Mouse (Mus musculus): Measurements from ENCODE around the gene Nmur1. TPM values are rescaled to one million over a fixed set of nuclear protein-coding genes. Genes with fewer than 3 reads are reported as not detected.
"Not testable (repeated sequence)": the region's sequence is repeated elsewhere in the genome, so short reads cannot be mapped to it uniquely, and the experiment has no call there.

Nmur1 gene
- polyA plus RNA-seq, 1 experiment from 2014 or later = not detected

GRCm38 (mm10) chr1:86343969-86344861 lies 81.8 kb downstream of the Nmur1 start:
- Histone ChIP-seq H3K9ac (ENCODE audit: low read length) (no peak overlapping the region), H3K36me3 (ENCODE audit: control insufficient read depth, insufficient read depth, low read length) (peaks cover 11% of the 10 kb centered on the region; the same call in 1 of the 2 replicates), H3K4me3 (ENCODE audit: low read depth, low read length) (no peak overlapping the region), H3K27ac (ENCODE audit: low read depth, low read length) (no peak overlapping the region), H3K4me1 (replicated peaks; ENCODE audit: control insufficient read depth, insufficient read depth, low read length) (no peaks in the 10 kb centered on the region), H3K4me2 (ENCODE audit: low read depth, low read length, severe bottlenecking) (no peak overlapping the region), H3K9me3 (ENCODE audit: control insufficient read depth, low read length) (no peaks in the 10 kb centered on the region), H3K27me3 (ENCODE audit: control insufficient read depth, insufficient read depth, low read length) (no peaks in the 10 kb centered on the region)
- no peak for DNase-seq (ENCODE audit: low spot score)
- WGBS = 82% methylated on average over 4 of the region's 4 CpGs
- no peak for ATAC-seq (replicated peaks; ENCODE audit: low FRiP score)

DNA sequence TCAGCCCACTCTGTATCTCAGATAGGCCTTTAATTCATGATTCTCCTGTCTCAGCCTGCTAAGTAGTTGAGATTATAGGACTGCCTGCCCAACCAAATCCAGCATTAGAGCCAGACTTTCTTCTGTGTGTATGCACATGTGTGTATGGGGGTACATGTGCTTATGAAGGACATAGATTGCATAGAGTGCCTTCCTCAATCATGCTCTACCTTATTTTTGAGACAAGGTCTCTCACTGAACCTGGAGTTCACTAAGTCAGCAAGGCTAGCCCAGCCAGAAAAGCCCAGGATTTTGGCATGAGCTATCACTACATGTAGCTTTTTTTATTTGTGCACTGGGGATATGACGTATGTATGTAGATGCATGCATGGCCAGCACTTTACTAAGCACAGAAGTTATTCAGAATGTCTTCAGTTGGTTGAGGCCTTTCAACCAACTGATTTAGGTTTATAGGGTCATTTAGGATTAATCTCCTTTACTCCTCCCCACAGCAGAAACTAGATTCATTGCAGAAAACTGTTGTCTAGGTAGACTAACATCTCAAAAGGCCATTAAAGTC lies 82.9 kb downstream of the Nmur1 start:
- 100% methylated on average over 1 of the region's 1 CpGs for WGBS
- Histone ChIP-seq H3K4me1 (replicated peaks; ENCODE audit: control insufficient read depth, insufficient read depth, low read length) (no peaks in the 10 kb centered on the region), H3K9ac (ENCODE audit: low read length) (no peak overlapping the region), H3K27me3 (ENCODE audit: control insufficient read depth, insufficient read depth, low read length) (no peaks in the 10 kb centered on the region), H3K4me3 (ENCODE audit: low read depth, low read length) (no peak overlapping the region), H3K27ac (ENCODE audit: low read depth, low read length) (no peak overlapping the region), H3K4me2 (ENCODE audit: low read depth, low read length, severe bottlenecking) (no peak overlapping the region), H3K9me3 (ENCODE audit: control insufficient read depth, low read length) (no peaks in the 10 kb centered on the region), H3K36me3 (ENCODE audit: control insufficient read depth, insufficient read depth, low read length) (peaks cover 7% of the 10 kb centered on the region; the same call in 1 of the 2 replicates)
- no peak for ATAC-seq (replicated peaks; ENCODE audit: low FRiP score)
- no peak for DNase-seq (ENCODE audit: low spot score)

DNA sequence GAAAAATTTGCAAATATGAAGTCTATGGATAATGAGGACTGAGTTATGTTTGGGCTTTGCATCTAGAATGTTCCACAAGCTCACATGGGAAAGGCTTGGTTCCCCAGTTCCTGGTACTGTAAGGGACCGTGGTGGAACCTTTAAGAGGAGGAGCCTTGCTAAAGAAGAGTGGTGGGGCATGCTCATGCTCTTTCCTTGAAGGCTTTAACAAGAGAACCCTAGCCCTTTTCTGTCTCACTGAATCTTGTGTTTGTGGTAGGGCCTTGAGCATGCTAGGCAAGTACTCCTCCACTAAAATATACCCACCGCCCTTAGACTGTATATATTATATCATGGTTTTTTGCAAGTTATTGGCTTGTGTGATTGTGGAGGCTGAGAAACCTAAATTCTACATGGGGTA lies 83.7 kb downstream of the Nmur1 start:
- WGBS = 94% methylated on average over 2 of the region's 2 CpGs

DNA sequence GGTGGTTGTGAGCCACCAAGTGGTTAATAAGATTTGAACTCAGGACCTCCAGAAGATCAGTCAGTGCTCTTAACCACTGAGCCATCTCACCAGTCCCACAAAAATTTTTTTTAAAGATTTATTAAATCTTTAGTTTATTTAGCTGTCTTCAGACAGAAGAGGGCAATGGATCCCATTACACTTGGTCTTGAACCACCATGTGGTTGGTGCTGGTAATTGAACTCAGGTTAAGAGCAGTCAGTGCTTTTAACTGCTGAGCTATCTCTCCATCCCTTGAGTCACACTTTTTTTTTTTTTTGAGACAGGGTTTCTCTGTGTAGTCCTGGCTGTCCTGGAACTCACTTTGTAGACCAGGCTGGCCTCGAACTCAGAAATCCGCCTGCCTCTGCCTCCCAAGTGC lies 84.9 kb downstream of the Nmur1 start:
- not testable (repeated sequence) for DNase-seq (ENCODE audit: low spot score); ATAC-seq (replicated peaks; ENCODE audit: low FRiP score)
- WGBS = 92% methylated on average over 2 of the region's 2 CpGs

More for the DNA sequence above, 83.7 kb downstream of the Nmur1 start:
- no peaks in the 10 kb centered on the region for H3K4me1 ChIP-seq (replicated peaks; ENCODE audit: control insufficient read depth, insufficient read depth, low read length)
- DNase-seq (ENCODE audit: low spot score) = no peak
- no peak for ATAC-seq (replicated peaks; ENCODE audit: low FRiP score)
- no peaks in the 10 kb centered on the region; the same call in 1 of the 2 replicates for H3K36me3 ChIP-seq (ENCODE audit: control insufficient read depth, insufficient read depth, low read length)
- no peak overlapping the region for H3K4me3 ChIP-seq (ENCODE audit: low read depth, low read length)
- H3K9ac ChIP-seq (ENCODE audit: low read length) = no peak overlapping the region
- no peak overlapping the region for H3K27ac ChIP-seq (ENCODE audit: low read depth, low read length)
- no peaks in the 10 kb centered on the region for H3K9me3 ChIP-seq (ENCODE audit: control insufficient read depth, low read length)
- no peaks in the 10 kb centered on the region for H3K27me3 ChIP-seq (ENCODE audit: control insufficient read depth, insufficient read depth, low read length)
- no peak overlapping the region for H3K4me2 ChIP-seq (ENCODE audit: low read depth, low read length, severe bottlenecking)

DNA sequence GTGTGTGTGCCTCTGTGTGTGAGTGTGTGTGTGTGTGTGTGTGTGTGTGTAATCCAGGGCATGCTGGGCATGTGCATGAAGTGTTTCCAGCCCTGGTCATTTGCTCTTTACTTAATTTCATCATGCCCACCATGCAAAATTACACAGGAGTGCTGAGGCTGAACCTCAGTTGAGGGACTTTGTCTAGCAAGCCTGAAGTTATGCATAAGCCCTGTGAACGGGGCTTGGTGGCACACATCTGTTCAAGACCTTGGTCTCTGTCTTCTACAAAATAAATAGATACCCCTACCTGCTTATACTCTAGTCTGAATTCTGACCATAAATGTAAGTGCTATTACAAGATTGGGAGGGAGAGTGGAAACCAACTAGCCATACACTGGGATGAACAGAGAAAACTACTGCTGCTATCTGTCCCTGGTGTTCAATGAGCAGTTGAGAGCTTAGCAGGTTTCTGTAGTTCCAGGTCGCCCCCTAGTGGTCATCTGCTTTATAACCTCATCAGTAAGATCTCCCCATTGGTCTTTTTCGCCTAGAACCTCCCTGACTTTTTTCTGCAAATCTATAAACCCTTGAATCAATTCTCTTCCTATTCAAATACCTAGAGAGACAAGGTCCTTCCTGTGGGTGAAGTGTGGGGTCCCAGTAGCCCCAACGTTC lies 86.7 kb downstream of the Nmur1 start:
- Histone ChIP-seq H3K36me3 (ENCODE audit: control insufficient read depth, insufficient read depth, low read length) (no peaks in the 10 kb centered on the region), H3K27me3 (ENCODE audit: control insufficient read depth, insufficient read depth, low read length) (no peaks in the 10 kb centered on the region), H3K9me3 (ENCODE audit: control insufficient read depth, low read length) (no peaks in the 10 kb centered on the region), H3K4me3 (ENCODE audit: low read depth, low read length) (no peak overlapping the region), H3K9ac (ENCODE audit: low read length) (no peak overlapping the region), H3K4me2 (ENCODE audit: low read depth, low read length, severe bottlenecking) (no peak overlapping the region), H3K27ac (ENCODE audit: low read depth, low read length) (no peak overlapping the region), H3K4me1 (replicated peaks; ENCODE audit: control insufficient read depth, insufficient read depth, low read length) (no peaks in the 10 kb centered on the region)
- 24% methylated on average over 4 of the region's 4 CpGs for WGBS
- DNase-seq (ENCODE audit: low spot score) (peak; percentile 81), ATAC-seq (replicated peaks; ENCODE audit: low FRiP score) (peak; percentile 72)

More for the DNA sequence above, 84.9 kb downstream of the Nmur1 start:
- H3K9me3 ChIP-seq (ENCODE audit: control insufficient read depth, low read length); H3K4me1 ChIP-seq (replicated peaks; ENCODE audit: control insufficient read depth, insufficient read depth, low read length); H3K4me3 ChIP-seq (ENCODE audit: low read depth, low read length); H3K36me3 ChIP-seq (ENCODE audit: control insufficient read depth, insufficient read depth, low read length); H3K4me2 ChIP-seq (ENCODE audit: low read depth, low read length, severe bottlenecking); H3K9ac ChIP-seq (ENCODE audit: low read length); H3K27ac ChIP-seq (ENCODE audit: low read depth, low read length); H3K27me3 ChIP-seq (ENCODE audit: control insufficient read depth, insufficient read depth, low read length): not testable (repeated sequence)

DNA sequence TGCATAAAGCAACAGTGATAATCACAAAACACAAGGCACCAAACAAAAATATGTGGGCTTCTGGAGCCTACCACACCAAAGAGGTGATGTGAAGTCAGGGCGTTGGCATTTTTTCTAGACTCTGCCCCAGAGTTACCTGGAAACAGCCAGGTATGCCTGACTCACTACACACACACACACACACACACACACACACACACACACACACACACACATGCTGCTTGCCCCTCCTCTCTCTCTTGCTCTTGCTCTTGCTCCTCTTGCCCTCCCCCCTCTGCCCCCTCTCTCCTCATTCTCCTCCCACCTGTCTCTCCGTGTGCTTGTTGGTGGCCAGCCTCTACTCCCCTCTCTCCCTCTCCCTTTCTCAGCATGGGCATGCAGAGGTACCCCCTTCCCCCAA lies 89.7 kb downstream of the Nmur1 start:
- Histone ChIP-seq H3K4me1 (replicated peaks; ENCODE audit: control insufficient read depth, insufficient read depth, low read length) (no peaks in the 10 kb centered on the region), H3K9me3 (ENCODE audit: control insufficient read depth, low read length) (no peaks in the 10 kb centered on the region), H3K9ac (ENCODE audit: low read length) (no peak overlapping the region), H3K27me3 (ENCODE audit: control insufficient read depth, insufficient read depth, low read length) (no peaks in the 10 kb centered on the region), H3K27ac (ENCODE audit: low read depth, low read length) (no peak overlapping the region), H3K36me3 (ENCODE audit: control insufficient read depth, insufficient read depth, low read length) (no peaks in the 10 kb centered on the region), H3K4me2 (ENCODE audit: low read depth, low read length, severe bottlenecking) (no peak overlapping the region), H3K4me3 (ENCODE audit: low read depth, low read length) (no peak overlapping the region)
- ATAC-seq (replicated peaks; ENCODE audit: low FRiP score) (no peak), DNase-seq (ENCODE audit: low spot score) (no peak)
- WGBS = 40% methylated on average over 2 of the region's 2 CpGs

Small RNAs within 50 kb of the gene (microRNA-seq; reads per million reads assigned to microRNA genes)
- 58.1 reads per million, percentile 29 among the genes with 10 or more reads in this experiment for gene mmu-mir-3535 (ENCODE audit: insufficient number of aligned reads)

Other genes starting within 250 kb of the Nmur1 start
- 3.7 and 3.9 TPM in 2 replicates for gene B3gnt7, start 123.4 kb downstream of the Nmur1 start, polyA plus RNA-seq (2014; fragmentation: Nextera tagmentation; extraction: Ambion mirVana)
- gene Ncl, start 66.8 kb downstream of the Nmur1 start, polyA plus RNA-seq (2014; fragmentation: Nextera tagmentation; extraction: Ambion mirVana) = 410 and 411 TPM in 2 replicates
- gene Tex44, start 101 bp upstream of the Nmur1 start, polyA plus RNA-seq (2014; fragmentation: Nextera tagmentation; extraction: Ambion mirVana) = not detected in 2 replicates
- gene Ptma, start 100.5 kb upstream of the Nmur1 start, polyA plus RNA-seq (2014; fragmentation: Nextera tagmentation; extraction: Ambion mirVana) = 3,230 and 3,412 TPM in 2 replicates
- gene Pde6d, start 156.4 kb upstream of the Nmur1 start, polyA plus RNA-seq (2014; fragmentation: Nextera tagmentation; extraction: Ambion mirVana) = 81.0 and 88.0 TPM in 2 replicates
- 57.1 and 62.3 TPM in 2 replicates for gene Cops7b, start 156.7 kb upstream of the Nmur1 start, polyA plus RNA-seq (2014; fragmentation: Nextera tagmentation; extraction: Ambion mirVana)
- 0.79 and 0.98 TPM in 2 replicates for gene Nppc, start 244.3 kb upstream of the Nmur1 start, polyA plus RNA-seq (2014; fragmentation: Nextera tagmentation; extraction: Ambion mirVana)

All from forebrain, embryonic 11.5 days (tissue).